Mouse (Mus musculus): Measurements from ENCODE around the gene Fev.

The Fev gene

DNA sequence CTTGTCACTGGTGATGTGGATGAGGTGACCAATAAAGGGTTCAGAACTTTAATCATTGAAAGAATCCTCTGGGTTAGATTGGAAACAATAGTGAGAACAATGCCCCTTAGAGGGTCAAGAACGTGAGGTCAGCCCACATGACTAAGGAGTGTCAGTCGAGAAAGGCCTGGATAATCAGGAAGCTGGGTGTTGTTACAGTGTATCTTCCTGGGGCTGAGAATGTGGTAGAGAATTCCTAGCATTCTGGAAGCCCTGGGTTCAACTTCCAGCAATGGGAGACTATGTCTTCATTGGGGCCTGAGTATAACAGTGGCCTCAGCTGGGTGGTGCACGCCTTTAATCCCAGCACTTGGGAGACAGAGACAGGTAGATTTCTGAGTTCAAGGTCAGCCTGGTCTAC lies 8.0 kb downstream of the Fev start:
- no peak for DNase-seq

DNA sequence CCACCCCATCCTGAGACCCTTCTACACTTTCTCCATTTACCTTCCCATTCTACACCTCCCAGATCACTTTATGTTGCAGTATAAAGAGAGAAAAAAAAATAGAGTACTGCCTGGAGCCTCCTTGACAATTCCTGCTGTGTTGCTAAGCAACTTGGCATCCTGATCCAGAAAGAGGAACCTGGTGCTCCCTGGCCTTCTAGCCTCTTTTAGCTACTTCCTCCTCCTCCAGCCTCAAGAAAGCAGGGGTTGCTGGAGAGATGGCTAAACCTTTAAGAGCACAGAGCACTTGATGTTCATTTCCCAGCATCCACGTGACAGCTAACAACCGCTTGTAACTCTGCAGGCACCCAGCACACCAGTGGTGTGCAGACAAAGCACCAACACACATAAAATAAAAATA lies 13.0 kb downstream of the Fev start:
- DNase-seq = no peak

DNA sequence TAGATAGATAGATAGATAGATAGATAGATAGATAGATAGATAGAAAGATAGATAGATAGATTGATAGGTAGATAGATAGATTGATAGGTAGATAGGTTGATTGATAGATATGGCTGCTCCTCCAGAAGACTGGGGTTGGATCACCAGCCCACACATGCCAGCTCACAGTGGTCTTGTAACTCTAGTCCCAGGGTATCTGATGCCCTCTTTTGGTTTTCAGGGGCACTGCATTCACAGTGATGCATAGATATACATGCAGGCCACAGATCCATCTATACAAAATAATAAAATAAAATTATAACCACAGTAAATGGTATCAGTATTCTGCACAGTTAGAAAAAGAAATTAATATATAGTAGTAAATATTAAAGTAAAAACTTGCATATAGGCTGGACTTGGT lies 23.4 kb downstream of the Fev start:
- no peak for DNase-seq

DNA sequence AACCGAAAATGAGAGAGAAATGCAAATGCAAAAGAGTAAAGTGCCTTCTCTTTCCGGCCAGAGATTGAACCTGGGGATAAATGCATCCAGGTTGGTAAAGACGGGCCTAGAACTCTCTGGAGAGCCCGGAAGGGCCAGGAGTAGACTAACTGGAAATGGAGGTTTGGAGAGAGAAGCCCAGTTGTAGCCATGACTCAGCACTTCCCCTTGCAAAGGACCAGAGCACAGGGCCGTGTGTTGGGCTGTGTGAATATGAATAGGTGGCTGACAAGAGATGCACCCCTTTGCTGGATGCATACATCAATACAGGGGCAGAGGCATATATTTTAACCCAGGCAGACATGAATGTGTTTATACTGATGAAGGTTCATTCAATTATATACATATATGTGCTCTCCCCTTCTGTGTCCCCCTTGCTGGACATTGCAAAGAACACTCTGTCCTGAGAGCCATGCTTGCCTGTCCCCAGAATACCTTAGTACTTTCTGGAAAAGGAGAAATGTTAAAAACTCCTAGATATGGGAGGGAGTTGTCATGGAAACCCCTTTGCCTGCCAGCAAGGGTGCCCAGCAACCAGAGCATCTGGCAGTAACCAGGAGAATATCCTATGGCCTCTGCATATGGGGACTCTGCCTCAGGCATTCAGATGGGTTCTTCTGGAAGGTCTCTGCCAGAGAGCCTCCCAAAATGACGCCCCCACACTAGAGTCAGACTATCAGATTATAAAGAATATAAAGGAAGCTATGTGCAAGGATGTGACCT lies 25.8 kb downstream of the Fev start:
- DNase-seq = no peak

DNA sequence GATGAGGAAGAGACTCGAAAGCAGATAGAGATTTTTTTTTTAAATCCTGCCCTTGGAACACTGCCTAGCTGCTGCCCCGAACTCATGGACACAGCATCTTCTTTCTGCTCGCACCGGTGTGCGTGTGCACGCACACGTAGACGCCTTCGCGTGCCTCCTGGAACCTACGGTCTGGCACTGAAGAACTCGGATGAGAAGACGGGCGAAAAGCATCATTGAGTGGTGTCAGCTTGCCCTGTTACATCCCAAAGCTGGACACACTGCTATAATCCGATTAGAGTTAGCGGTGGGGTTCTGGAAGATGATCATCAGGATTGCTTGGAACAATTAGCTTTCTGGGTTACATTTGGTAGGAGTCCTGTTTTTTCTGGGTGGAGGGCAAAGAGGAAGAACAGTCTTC lies 26.4 kb downstream of the Fev start:
- no peak for DNase-seq

DNA sequence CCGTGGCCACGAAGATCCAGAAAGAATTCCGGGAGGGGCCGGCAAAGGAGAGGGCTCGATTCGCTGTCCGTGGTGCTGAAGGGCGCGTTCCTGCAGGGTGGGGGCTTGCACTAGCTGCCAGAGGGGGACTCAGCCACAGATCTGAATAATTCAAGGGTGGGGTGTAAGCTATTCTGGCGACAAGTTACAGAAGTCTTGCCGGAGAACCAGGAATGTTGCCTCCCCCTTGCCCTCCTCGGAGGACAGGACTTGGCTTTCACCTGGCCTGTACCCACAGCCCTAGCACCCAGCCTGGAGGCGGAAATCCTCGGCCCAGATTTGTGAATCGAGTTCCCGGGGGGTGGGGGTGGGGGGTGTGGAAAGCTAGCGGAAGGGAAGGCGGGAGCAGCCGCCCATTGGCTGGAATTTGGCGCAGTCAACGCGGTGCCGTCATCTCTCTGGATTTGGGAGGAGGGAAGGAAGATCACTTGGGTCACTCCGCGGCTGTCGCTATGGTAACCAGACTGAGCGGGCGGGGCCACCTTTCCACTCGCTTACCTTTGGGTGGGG lies 27.0 kb downstream of the Fev start:
- DNase-seq = peak; percentile 20 to 31

DNA sequence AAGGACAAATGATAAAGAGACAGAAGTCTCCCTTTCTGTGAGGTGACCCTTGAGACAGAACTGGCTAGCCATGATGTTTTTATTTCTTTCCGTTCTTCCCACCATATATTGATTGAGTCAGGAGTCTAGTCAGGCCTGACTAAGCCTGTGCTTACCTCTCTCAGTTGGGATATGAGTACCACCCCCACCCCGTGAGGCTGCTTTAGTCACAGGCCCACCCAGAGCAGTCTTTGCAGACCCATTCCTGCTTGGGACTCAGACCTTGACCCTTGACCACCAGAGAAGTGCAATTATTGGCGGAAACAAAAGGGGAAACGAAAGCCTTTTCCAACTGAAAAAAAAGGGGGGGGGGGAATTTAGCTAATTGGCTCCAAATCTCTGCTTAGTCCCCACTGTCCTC lies 27.5 kb downstream of the Fev start:
- DNase-seq = no peak

DNA sequence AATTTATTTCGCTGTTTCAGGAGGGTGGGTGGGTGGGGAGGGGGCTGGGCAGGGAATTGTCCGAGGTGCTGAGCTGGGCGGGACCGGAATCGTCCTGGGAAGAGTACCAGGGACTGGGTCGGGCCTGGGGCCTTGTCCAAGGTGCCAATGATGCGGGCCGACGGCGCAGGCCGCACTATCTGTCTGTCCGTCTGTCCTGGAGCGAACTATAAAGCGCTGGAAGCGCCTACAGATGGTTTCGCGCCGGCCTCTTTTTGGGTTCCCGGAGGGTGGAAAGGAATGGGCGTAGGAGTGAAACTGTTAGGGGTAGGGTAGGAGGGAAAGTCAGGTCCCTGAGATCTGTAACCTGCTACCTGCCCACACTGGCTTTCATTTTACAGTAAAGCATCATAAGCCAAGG lies 28.0 kb downstream of the Fev start:
- DNase-seq = no peak

DNA sequence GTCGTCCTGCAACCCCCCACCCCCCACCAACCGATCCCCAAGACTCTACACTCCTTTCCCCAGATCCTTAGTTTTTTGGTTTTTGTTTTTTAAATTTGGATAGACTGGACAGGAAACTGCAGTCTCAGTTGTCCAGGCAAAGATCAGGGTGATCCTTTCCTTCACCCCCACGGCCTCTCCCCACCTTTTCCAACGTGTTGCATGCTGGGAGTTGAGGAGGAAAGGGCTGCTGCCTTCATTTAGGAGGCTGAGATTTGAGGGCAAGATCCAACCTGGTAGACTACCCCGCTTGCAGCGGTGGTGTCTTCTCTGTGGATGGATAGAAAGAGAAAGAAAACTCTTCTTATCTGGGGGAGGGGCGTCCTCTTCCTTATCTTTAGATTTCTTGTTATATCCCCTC lies 28.4 kb downstream of the Fev start:
- no peak for DNase-seq

DNA sequence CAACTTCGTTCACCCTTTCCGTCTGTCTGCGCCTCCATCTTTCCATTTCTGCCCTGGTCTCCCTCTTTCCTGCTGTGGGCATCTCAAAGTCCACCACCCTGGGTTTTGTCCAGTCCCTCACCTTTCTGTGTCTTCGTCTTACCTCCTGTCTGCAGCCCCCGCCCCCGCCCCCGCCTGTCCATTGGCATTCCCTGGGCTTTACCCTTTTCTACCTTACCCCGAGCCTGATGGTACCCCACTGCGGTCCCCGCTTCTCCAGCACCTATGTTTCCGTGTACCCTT lies 28.8 kb downstream of the Fev start:
- DNase-seq = no peak

DNA sequence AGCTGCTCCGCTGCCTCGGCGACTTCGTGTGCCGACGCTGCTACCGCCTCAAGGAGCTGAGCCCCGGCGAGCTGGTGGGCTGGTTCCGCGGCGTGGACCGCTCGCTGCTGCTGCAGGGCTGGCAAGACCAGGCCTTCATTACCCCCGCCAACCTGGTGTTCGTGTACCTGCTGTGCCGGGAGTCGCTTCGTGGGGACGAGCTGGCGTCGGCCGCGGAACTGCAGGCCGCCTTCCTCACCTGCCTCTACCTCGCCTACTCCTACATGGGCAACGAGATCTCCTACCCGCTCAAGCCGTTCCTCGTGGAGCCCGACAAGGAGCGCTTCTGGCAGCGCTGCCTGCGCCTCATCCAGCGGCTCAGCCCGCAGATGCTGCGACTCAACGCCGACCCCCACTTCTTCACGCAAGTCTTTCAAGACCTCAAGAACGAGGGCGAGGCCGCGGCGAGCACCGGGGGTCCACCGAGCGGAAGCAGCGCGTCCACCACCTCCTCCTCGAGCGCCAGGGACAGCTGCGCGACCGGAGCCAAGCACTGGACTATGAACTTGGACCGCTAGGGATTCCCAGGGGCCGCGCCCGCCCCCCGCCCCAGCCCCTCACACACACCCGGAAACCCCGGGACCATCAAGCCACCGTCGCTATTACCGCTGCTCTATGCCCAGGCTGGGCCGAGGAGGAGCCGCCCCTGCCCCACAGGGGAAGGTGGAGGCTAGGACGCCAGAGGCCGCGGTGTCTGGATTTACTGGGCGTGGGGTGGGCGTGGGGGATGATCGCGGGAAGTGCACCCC lies 29.4 kb downstream of the Fev start:
- no peak for DNase-seq

DNA sequence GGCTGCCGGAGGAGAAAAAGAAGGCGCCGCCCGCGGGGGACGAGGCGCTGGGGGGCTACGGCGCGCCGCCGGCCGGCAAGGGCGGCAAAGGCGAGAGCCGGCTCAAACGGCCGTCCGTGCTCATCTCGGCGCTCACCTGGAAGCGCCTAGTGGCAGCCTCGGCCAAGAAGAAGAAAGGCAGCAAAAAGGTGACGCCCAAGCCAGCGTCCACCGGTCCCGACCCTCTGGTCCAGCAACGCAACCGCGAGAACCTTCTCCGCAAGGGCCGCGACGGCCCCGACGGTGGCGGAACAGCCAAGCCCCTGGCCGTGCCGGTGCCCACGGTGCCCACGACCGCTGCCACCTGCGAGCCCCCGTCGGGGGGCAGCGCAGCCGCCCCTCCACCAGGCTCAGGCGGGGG lies 30.1 kb downstream of the Fev start:
- DNase-seq = no peak

DNA sequence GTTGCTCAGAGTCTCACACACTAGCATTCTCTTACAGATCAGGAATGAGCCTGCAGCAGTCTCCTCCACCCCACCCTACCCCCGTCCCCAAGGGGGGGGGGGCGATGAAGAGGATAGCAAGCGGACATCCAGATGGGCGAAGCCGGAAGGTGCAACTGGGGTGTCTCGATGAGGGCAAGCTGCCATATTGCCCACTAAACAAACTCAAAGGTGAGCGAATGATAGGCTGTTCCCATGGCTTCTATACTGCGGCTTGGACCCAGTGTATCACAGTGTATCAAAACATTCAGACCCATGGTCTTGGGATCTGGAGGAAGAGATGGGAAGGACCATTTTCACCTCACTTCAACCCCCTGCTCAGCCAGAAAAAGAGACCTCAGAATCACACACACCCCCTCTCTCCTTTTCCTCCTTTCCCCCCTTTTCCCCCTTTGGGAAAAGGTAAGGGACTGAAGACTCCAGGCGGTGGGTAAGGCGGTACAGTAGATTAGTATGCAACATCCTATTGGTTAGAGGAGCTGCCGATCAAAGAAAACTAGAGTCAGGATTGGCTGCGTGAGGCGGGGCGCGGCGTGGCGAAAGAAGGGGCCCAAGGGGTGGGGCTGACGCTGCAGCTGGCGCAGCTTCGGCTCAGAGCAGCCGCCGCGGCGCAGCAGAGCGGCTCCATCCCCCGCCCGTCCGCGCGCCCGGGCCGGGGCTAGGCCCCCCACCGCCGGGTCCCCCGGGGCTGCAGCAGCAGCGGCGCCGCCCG lies 30.7 kb downstream of the Fev start, which contains the start of gene Cdk5r2:
Gene Cdk5r2 (plus strand): TSS at position 629 of the 751 bp plus-strand sequence.
- DNase-seq = peak; percentile 81 to 82

DNA sequence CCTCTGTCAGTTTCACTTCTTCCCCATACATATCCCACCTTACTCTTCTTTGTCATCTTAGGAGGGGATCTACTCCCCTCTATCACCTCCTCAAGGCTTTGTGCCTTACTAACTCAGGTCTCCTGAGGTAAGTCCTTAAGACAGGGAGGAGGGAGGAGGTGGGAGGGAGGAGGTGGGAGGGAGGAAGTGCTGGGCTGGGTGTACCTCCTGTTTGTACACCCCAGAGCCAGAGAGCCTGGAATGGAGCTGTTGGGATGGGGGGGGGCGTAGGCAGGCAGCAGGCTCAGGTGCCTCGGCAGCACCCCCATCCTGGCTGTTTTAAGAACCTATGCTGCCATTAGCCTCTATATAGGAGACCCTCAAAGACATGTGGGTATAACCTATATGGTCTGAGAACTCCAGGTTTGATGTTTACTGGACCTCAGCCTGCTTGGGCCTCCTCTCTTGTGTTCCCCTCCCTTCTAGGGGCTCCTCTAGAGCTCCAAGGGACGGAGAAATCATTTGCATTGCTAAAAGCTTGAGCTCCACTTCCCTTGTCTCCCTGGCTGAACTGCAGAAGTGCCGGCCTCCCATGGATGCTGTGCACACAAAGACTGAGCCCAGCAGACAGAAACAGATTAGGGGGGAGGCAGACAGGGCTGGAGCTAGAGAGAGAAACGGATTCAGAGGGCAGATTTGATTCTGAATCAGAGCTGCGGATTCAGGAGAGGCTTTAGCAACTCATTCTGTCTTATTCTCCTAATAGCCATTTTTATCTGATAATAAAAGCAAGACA lies 34.0 kb downstream of the Fev start:
- no peak for DNase-seq

DNA sequence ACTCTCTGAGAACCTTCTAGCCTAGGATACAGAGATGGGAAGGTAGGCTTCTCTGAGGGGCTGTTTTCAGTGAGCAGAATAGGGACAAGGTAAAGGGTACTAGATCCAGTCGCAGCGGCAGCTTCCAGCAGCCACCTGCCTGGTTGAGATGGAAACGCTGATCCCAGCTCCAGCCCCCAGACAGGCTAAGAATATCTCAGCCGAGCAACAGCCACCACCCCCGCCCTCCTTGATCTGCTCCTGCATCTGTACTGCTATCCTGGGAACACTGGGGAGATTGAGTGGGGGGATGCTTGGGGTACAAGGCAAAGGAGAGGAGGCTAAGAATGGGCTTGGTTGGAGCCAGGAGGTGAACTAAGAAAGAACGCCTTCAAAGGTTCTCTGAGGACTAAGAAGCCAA lies 35.0 kb downstream of the Fev start:
- no peak for DNase-seq

DNA sequence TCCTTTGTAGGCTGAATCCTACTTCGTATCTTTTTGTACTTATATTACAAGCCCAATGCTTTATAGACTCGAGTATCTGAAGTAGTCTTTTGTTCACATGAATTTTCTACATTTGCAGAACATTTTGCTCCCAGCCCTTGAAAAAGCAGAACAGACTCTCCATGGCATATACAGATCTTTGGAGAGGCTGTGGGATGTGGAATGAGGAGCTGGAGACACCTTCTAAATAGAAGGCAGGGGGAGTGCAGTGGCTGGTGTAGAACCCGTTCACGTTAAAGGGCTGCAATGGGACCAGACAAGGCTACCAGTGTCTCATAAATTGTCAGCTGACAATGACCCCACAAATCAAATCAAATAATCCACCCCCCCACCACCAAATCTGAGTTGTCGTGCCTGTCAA lies 36.3 kb downstream of the Fev start:
- no peak for DNase-seq

DNA sequence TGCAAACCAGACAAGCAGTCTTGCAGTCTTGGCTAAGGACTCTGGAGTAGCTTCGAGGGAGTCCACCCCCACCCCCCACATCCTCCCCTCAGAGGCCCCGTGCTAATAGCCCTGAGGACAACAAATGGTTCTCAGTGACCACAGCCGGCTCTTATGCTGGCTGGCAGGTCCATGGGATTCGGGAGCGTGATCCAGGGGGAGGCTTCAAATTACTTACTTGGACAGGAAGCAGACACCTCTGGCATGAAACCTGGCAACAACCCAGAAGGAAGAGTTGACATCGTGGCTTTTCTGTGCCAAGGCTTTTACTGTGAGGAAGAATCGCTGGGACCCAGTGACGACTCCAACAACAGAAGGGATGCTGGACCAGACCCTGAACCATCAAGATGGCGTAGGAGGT lies 38.9 kb downstream of the Fev start:
- DNase-seq = no peak

DNA sequence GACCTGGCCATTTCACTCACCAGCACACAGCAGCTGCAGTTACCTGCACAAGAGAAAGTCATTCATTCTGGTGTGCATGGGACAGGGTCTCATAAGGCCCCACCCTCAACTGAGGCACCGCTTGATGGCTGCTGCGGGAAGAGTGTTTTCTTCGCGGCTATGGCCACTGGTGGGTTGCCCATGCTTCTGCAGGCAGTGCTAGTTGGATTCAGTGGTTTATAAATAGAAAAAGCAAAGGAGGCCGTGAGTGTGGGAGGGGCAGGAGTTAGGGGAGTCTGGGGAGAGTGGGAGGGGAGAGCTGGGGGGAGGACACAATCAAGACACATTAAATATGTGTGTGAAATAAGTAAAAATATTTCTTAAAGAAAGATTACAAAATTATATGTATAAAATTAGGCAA lies 42.1 kb downstream of the Fev start:
- no peak for DNase-seq

DNA sequence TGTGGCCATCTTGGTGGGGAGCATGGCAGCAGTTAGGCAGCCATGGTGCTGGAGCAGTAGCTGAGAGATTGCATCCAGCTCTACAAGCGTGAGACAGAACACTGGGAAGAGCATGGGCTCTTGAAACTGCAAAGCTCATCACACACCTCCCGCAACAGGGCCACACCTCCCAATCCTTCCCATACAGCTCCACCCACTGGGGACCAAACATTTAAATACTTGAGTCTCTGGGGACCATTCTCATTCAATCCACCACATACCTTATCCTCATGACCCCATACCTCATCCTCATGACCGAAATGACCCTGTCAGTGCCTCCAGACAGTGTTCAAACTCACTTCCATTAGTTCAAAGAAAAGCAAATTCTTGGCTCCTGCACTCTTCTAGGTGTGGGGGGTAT lies 52.0 kb downstream of the Fev start:
- DNase-seq = no peak

Measured in kidney, adult 8-10 months (tissue).